Mouse (Mus musculus): ENCODE results near the gene Neu2. TPM values are rescaled to one million over a fixed set of nuclear protein-coding genes. Genes with fewer than 3 reads are reported as not detected.
"Not testable (repeated sequence)": the region's sequence is repeated elsewhere in the genome, so short reads cannot be mapped to it uniquely, and the experiment has no call there.

Gene Neu2
- not detected in 2 replicates for polyA plus RNA-seq (2016; fragmentation: Nextera tagmentation; extraction: Ambion mirVana)

GRCm38 (mm10) chr1:87509561-87510165 lies at the start of gene Neu2:
TSS of gene Neu2 (plus strand) at chr1:87509889.
- Histone ChIP-seq H3K9ac (peak within 1 kb of the TSS; percentile 73), H3K27me3 (peaks cover 56% of the 10 kb centered on the region), H3K27ac (no peak within 1 kb of the TSS)

GRCm38 (mm10) chr1:87467469-87467868 lies 42.2 kb upstream of the Neu2 start:
- no peak overlapping the region for H3K4me2 ChIP-seq

More at GRCm38 (mm10) chr1:87509561-87510165, at the start of gene Neu2:
- H3K9me3 ChIP-seq = no peaks in the 10 kb centered on the region
- peak within 1 kb of the TSS; percentile 78 for H3K4me3 ChIP-seq (replicated peaks)
- H3K36me3 ChIP-seq (replicated peaks) = no peaks in the 10 kb centered on the region
- WGBS = under 1% methylated on average over 52 of the region's 56 CpGs
- H3K4me2 ChIP-seq = peak within 1 kb of the TSS; percentile 99
- peak; percentile 47 for ATAC-seq (ENCODE audit: low FRiP score)
- H3K4me1 ChIP-seq = peaks cover 12% of the 10 kb centered on the region

GRCm38 (mm10) chr1:87468321-87468720 lies 41.4 kb upstream of the Neu2 start:
- no peak overlapping the region for H3K9ac ChIP-seq
- no peaks in the 10 kb centered on the region for H3K4me1 ChIP-seq
- no peak overlapping the region for H3K27ac ChIP-seq
- H3K4me2 ChIP-seq = no peak overlapping the region
- H3K27me3 ChIP-seq = no peaks in the 10 kb centered on the region; the same call in 1 of the 2 replicates
- ATAC-seq (ENCODE audit: low FRiP score) = no peak
- H3K36me3 ChIP-seq (replicated peaks) = no peaks in the 10 kb centered on the region
- H3K4me3 ChIP-seq (replicated peaks) = no peak overlapping the region
- 79% methylated on average over 6 of the region's 6 CpGs for WGBS
- H3K9me3 ChIP-seq = no peaks in the 10 kb centered on the region

More at GRCm38 (mm10) chr1:87467469-87467868, 42.2 kb upstream of the Neu2 start:
- no peak overlapping the region for H3K9ac ChIP-seq
- H3K36me3 ChIP-seq (replicated peaks) = no peaks in the 10 kb centered on the region
- H3K27ac ChIP-seq = no peak overlapping the region
- H3K9me3 ChIP-seq = no peaks in the 10 kb centered on the region
- no peak for ATAC-seq (ENCODE audit: low FRiP score)
- no peaks in the 10 kb centered on the region for H3K4me1 ChIP-seq
- WGBS = 78% methylated on average over 9 of the region's 9 CpGs
- no peak overlapping the region for H3K4me3 ChIP-seq (replicated peaks)
- no peaks in the 10 kb centered on the region; the same call in 1 of the 2 replicates for H3K27me3 ChIP-seq

- not testable (repeated sequence) for ATAC-seq (ENCODE audit: low FRiP score); H3K4me2 ChIP-seq; H3K9ac ChIP-seq; H3K27ac ChIP-seq; H3K36me3 ChIP-seq (replicated peaks); H3K4me1 ChIP-seq; H3K4me3 ChIP-seq (replicated peaks); H3K9me3 ChIP-seq
- 18% methylated on average over 9 of the region's 10 CpGs for WGBS
- H3K27me3 ChIP-seq = peaks cover 11% of the 10 kb centered on the region
Measured at GRCm38 (mm10) chr1:87469971-87470370, 39.7 kb upstream of the Neu2 start, which contains the start of gene Snorc. TSS of gene Snorc (plus strand) at chr1:87470271.

- Histone ChIP-seq H3K27ac (no peak overlapping the region), H3K4me3 (replicated peaks) (no peak overlapping the region), H3K9ac (no peak overlapping the region), H3K36me3 (replicated peaks) (no peaks in the 10 kb centered on the region), H3K9me3 (no peaks in the 10 kb centered on the region), H3K4me2 (no peak overlapping the region), H3K27me3 (peaks cover 27% of the 10 kb centered on the region), H3K4me1 (peaks cover 9% of the 10 kb centered on the region)
- WGBS = 80% methylated on average over 7 of the region's 7 CpGs
- no peak for ATAC-seq (ENCODE audit: low FRiP score)
Measured at GRCm38 (mm10) chr1:87471914-87472313, 37.8 kb upstream of the Neu2 start.

GRCm38 (mm10) chr1:87472576-87472975 lies 37.1 kb upstream of the Neu2 start:
- 85% methylated on average over 7 of the region's 7 CpGs for WGBS
- Histone ChIP-seq H3K9me3 (no peaks in the 10 kb centered on the region), H3K4me3 (replicated peaks) (no peak overlapping the region), H3K27me3 (peaks cover 27% of the 10 kb centered on the region), H3K4me1 (peaks cover 9% of the 10 kb centered on the region), H3K9ac (no peak overlapping the region), H3K36me3 (replicated peaks) (no peaks in the 10 kb centered on the region), H3K27ac (no peak overlapping the region), H3K4me2 (no peak overlapping the region)
- no peak for ATAC-seq (ENCODE audit: low FRiP score)

- WGBS = 1% methylated on average over 42 of the region's 42 CpGs
Measured at GRCm38 (mm10) chr1:87475076-87475895, 34.4 kb upstream of the Neu2 start.

GRCm38 (mm10) chr1:87482546-87482945 lies 27.1 kb upstream of the Neu2 start:
- Histone ChIP-seq H3K9ac (no peak overlapping the region), H3K4me1 (no peaks in the 10 kb centered on the region), H3K27ac (no peak overlapping the region), H3K27me3 (no peaks in the 10 kb centered on the region), H3K4me3 (replicated peaks) (no peak overlapping the region), H3K9me3 (no peaks in the 10 kb centered on the region), H3K36me3 (replicated peaks) (no peaks in the 10 kb centered on the region), H3K4me2 (no peak overlapping the region)
- 88% methylated on average over 4 of the region's 4 CpGs for WGBS
- ATAC-seq (ENCODE audit: low FRiP score) = no peak

More at GRCm38 (mm10) chr1:87475076-87475895, 34.4 kb upstream of the Neu2 start:
- peak overlapping the region; percentile 68 for H3K4me2 ChIP-seq
- H3K9ac ChIP-seq = peak overlapping the region; percentile 53
- peaks cover 9% of the 10 kb centered on the region for H3K4me1 ChIP-seq
- peak overlapping the region; percentile 41 for H3K4me3 ChIP-seq (replicated peaks)
- H3K9me3 ChIP-seq = no peaks in the 10 kb centered on the region
- peak; percentile 51 for ATAC-seq (ENCODE audit: low FRiP score)
- H3K36me3 ChIP-seq (replicated peaks) = no peaks in the 10 kb centered on the region
- H3K27ac ChIP-seq = no peak overlapping the region
- peaks cover 27% of the 10 kb centered on the region for H3K27me3 ChIP-seq

- no peak for ATAC-seq (ENCODE audit: low FRiP score)
- H3K4me2 ChIP-seq = no peak overlapping the region
- no peak overlapping the region for H3K4me3 ChIP-seq (replicated peaks)
- WGBS = 80% methylated on average over 6 of the region's 6 CpGs
- H3K27ac ChIP-seq = no peak overlapping the region
- no peaks in the 10 kb centered on the region for H3K27me3 ChIP-seq
- H3K4me1 ChIP-seq = no peaks in the 10 kb centered on the region
- no peaks in the 10 kb centered on the region for H3K9me3 ChIP-seq
- H3K9ac ChIP-seq = no peak overlapping the region
- H3K36me3 ChIP-seq (replicated peaks) = no peaks in the 10 kb centered on the region
Measured at GRCm38 (mm10) chr1:87486386-87486785, 23.3 kb upstream of the Neu2 start.

GRCm38 (mm10) chr1:87492285-87492684 lies 17.4 kb upstream of the Neu2 start:
- H3K4me1 ChIP-seq = no peaks in the 10 kb centered on the region

GRCm38 (mm10) chr1:87493542-87493941 lies 16.1 kb upstream of the Neu2 start:
- Histone ChIP-seq H3K36me3 (replicated peaks) (no peaks in the 10 kb centered on the region), H3K27ac (no peak overlapping the region), H3K9ac (no peak overlapping the region), H3K4me1 (no peaks in the 10 kb centered on the region), H3K9me3 (no peaks in the 10 kb centered on the region), H3K4me3 (replicated peaks) (no peak overlapping the region), H3K4me2 (no peak overlapping the region), H3K27me3 (no peaks in the 10 kb centered on the region)
- ATAC-seq (ENCODE audit: low FRiP score) = no peak
- 82% methylated on average over 4 of the region's 4 CpGs for WGBS

More at GRCm38 (mm10) chr1:87492285-87492684, 17.4 kb upstream of the Neu2 start:
- Histone ChIP-seq H3K9me3 (no peaks in the 10 kb centered on the region), H3K36me3 (replicated peaks) (no peaks in the 10 kb centered on the region), H3K4me2 (no peak overlapping the region), H3K4me3 (replicated peaks) (no peak overlapping the region), H3K27me3 (no peaks in the 10 kb centered on the region), H3K27ac (no peak overlapping the region), H3K9ac (no peak overlapping the region)
- ATAC-seq (ENCODE audit: low FRiP score) = no peak
- 92% methylated on average over 3 of the region's 3 CpGs for WGBS

- Histone ChIP-seq H3K4me3 (replicated peaks) (no peak overlapping the region), H3K4me1 (peaks cover 15% of the 10 kb centered on the region), H3K4me2 (no peak overlapping the region), H3K9ac (no peak overlapping the region), H3K27ac (no peak overlapping the region), H3K27me3 (peaks cover 39% of the 10 kb centered on the region), H3K36me3 (replicated peaks) (no peaks in the 10 kb centered on the region), H3K9me3 (no peaks in the 10 kb centered on the region)
- WGBS = 90% methylated on average over 4 of the region's 4 CpGs
- ATAC-seq (ENCODE audit: low FRiP score) = no peak
Measured at GRCm38 (mm10) chr1:87505524-87505923, 4.2 kb upstream of the Neu2 start.

Measured in forebrain, embryonic 12.5 days (tissue).